Comparison of ENCODE assay signal across 8 mouse cellular contexts in the genomic region with DNA sequence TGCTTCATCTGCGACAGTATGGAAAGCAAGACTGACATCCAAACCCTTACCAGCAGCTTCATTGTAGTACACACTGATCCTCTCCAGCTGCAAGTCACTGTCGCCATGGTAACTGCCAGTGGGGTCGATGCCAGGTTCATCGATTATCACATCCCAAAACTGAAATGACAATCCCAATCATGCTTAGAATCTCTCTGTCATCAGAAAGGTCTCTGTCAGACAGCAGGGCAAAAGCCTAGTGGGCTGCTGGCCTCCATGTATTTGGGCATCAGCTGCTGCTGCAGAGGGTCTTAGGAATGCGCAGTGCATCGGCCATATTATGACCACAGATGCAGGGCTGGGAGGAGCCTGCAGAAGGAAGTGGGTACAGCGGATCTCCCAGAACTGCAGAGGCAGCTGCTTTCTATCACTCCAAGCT. TPM values are rescaled to one million over a fixed set of nuclear protein-coding genes. Genes with fewer than 3 reads are reported as not detected.
DNase-seq lines count a peak whose midpoint lies in the region; ATAC-seq and TF ChIP-seq lines count a peak whose summit lies in the region.

No protein-coding gene starts in this region.

- WGBS in heart, embryonic 13.5 days, result 55% methylated on average over 7 of the region's 7 CpGs
- 58% methylated on average over 7 of the region's 7 CpGs for WGBS in heart, embryonic 12.5 days
- 52% methylated on average over 7 of the region's 7 CpGs for WGBS in embryonic facial prominence, embryonic 11.5 days
- WGBS in intestine, embryonic 15.5 days, result 37% methylated on average over 7 of the region's 7 CpGs

- 0 out of 2 replicates have a peak overlapping the region, but pooled peaks have one; percentile 9 for H3K4me2 ChIP-seq in heart, embryonic 13.5 days
- no peak overlapping the region for H3K4me2 ChIP-seq in heart, embryonic 12.5 days
- H3K4me2 ChIP-seq in embryonic facial prominence, embryonic 11.5 days (ENCODE audit: low read depth, low read length), result no peak overlapping the region
- H3K4me2 ChIP-seq in intestine, embryonic 15.5 days (replicated peaks), result no peak overlapping the region

- DNase-seq in embryonic facial prominence, embryonic 11.5 days (ENCODE audit: low spot score), result peak; percentile 45
- no peak for DNase-seq in left cerebral cortex, adult 9 months (ENCODE audit: low spot score in 2 of 2)
- DNase-seq in kidney, adult 18-20 months, result no peak
- DNase-seq in gastrocnemius, adult 2 months, result no peak

- H3K27me3 ChIP-seq in heart, embryonic 13.5 days (replicated peaks), result no peaks in the 10 kb centered on the region
- H3K27me3 ChIP-seq in heart, embryonic 12.5 days (replicated peaks), result no peaks in the 10 kb centered on the region
- H3K27me3 ChIP-seq in embryonic facial prominence, embryonic 11.5 days (ENCODE audit: control insufficient read depth, insufficient read depth, low read length), result no peaks in the 10 kb centered on the region
- no peaks in the 10 kb centered on the region for H3K27me3 ChIP-seq in intestine, embryonic 15.5 days (replicated peaks)

- no peak for TF ChIP-seq CTCF in gastrocnemius, adult 2 months (IDR thresholded peaks at IDR 0.05)

- intact Hi-C loops in gastrocnemius, adult 2 months (cut with DNase I), result no loop called here

- no peak overlapping the region for H3K4me3 ChIP-seq in heart, embryonic 13.5 days
- no peak overlapping the region for H3K4me3 ChIP-seq in heart, embryonic 12.5 days
- no peak overlapping the region for H3K4me3 ChIP-seq in embryonic facial prominence, embryonic 11.5 days (ENCODE audit: low read depth, low read length)
- H3K4me3 ChIP-seq in intestine, embryonic 15.5 days (replicated peaks), result no peak overlapping the region
- H3K4me3 ChIP-seq in gastrocnemius, adult 2 months, result no peak overlapping the region

- no peak for ATAC-seq in heart, embryonic 13.5 days (ENCODE audit: extremely low read depth, insufficient number of reproducible peaks, low FRiP score, low TSS enrichment)
- no peak for ATAC-seq in heart, embryonic 12.5 days (ENCODE audit: insufficient number of reproducible peaks, low FRiP score)
- peak; percentile 81; the same call in 1 of the 2 replicates for ATAC-seq in embryonic facial prominence, embryonic 11.5 days (replicated peaks; ENCODE audit: insufficient number of reproducible peaks, low FRiP score, low TSS enrichment, low read depth)
- ATAC-seq in intestine, embryonic 15.5 days, result peak; percentile 63
- ATAC-seq in neutrophil, adult 5-6 weeks (ENCODE audit: extremely low read depth, insufficient number of reproducible peaks, low FRiP score, poor library complexity, severe bottlenecking), result peak; percentile 50; the same call in 1 of the 2 replicates

- H3K9ac ChIP-seq in heart, embryonic 13.5 days, result no peak overlapping the region
- no peak overlapping the region for H3K9ac ChIP-seq in heart, embryonic 12.5 days
- H3K9ac ChIP-seq in embryonic facial prominence, embryonic 11.5 days (replicated peaks; ENCODE audit: low read length), result no peak overlapping the region
- no peak overlapping the region for H3K9ac ChIP-seq in intestine, embryonic 15.5 days

- H3K27ac ChIP-seq in heart, embryonic 13.5 days (replicated peaks), result 0 out of 2 replicates have a peak overlapping the region, but pooled peaks have one; percentile 6
- no peak overlapping the region for H3K27ac ChIP-seq in heart, embryonic 12.5 days (ENCODE audit: poor library complexity, severe bottlenecking)
- H3K27ac ChIP-seq in embryonic facial prominence, embryonic 11.5 days (replicated peaks; ENCODE audit: low read depth, low read length), result no peak overlapping the region
- H3K27ac ChIP-seq in intestine, embryonic 15.5 days, result no peak overlapping the region
- H3K27ac ChIP-seq in gastrocnemius, adult 2 months, result no peak overlapping the region

- H3K9me3 ChIP-seq in heart, embryonic 13.5 days, result no peaks in the 10 kb centered on the region
- H3K9me3 ChIP-seq in heart, embryonic 12.5 days (replicated peaks), result no peaks in the 10 kb centered on the region
- H3K9me3 ChIP-seq in embryonic facial prominence, embryonic 11.5 days (replicated peaks; ENCODE audit: control insufficient read depth, low read length), result no peaks in the 10 kb centered on the region
- no peaks in the 10 kb centered on the region for H3K9me3 ChIP-seq in intestine, embryonic 15.5 days

- no peaks in the 10 kb centered on the region for H3K36me3 ChIP-seq in heart, embryonic 13.5 days
- no peaks in the 10 kb centered on the region for H3K36me3 ChIP-seq in heart, embryonic 12.5 days
- no peaks in the 10 kb centered on the region for H3K36me3 ChIP-seq in embryonic facial prominence, embryonic 11.5 days (replicated peaks; ENCODE audit: control insufficient read depth, insufficient read depth, low read depth, low read length)
- no peaks in the 10 kb centered on the region for H3K36me3 ChIP-seq in intestine, embryonic 15.5 days

- peaks cover 26% of the 10 kb centered on the region for H3K4me1 ChIP-seq in heart, embryonic 13.5 days
- peaks cover 25% of the 10 kb centered on the region for H3K4me1 ChIP-seq in heart, embryonic 12.5 days (replicated peaks)
- H3K4me1 ChIP-seq in embryonic facial prominence, embryonic 11.5 days (ENCODE audit: control insufficient read depth, insufficient read depth, low read length), result no peaks in the 10 kb centered on the region
- no peaks in the 10 kb centered on the region for H3K4me1 ChIP-seq in intestine, embryonic 15.5 days (replicated peaks)

RNA-seq across cellular contexts. Expression of a gene that starts 11.1 kb away (rescaled TPM):
- 140 and 144 TPM in 2 replicates for polyA plus RNA-seq in heart, embryonic 13.5 days (2015; fragmentation: Nextera tagmentation; extraction: Ambion mirVana)
- polyA plus RNA-seq in heart, embryonic 12.5 days (2016; fragmentation: Nextera tagmentation; extraction: Ambion mirVana), result 111 and 117 TPM in 2 replicates
- polyA plus RNA-seq in embryonic facial prominence, embryonic 11.5 days (2014; fragmentation: Nextera tagmentation; extraction: Ambion mirVana), result 115 and 146 TPM in 2 replicates
- 170 TPM in 2 replicates for polyA plus RNA-seq in intestine, embryonic 15.5 days (2015; fragmentation: Nextera tagmentation; extraction: Ambion mirVana)
- 16.5 and 17.7 TPM in 2 replicates for total RNA-seq in neutrophil, adult 5-6 weeks (2017)
- total RNA-seq in gastrocnemius, adult 2 months (2021), result 10 to 100 TPM in 1 of 2 experiments, 1 to 10 TPM in 1; 6.7 to 23.3 TPM

RNA-seq across cellular contexts. Expression of a gene that starts 41.4 kb away (rescaled TPM):
- 36.7 and 40.0 TPM in 2 replicates for polyA plus RNA-seq in heart, embryonic 13.5 days (2015; fragmentation: Nextera tagmentation; extraction: Ambion mirVana)
- polyA plus RNA-seq in heart, embryonic 12.5 days (2016; fragmentation: Nextera tagmentation; extraction: Ambion mirVana), result 24.2 and 28.8 TPM in 2 replicates
- polyA plus RNA-seq in embryonic facial prominence, embryonic 11.5 days (2014; fragmentation: Nextera tagmentation; extraction: Ambion mirVana), result 77.6 and 88.3 TPM in 2 replicates
- polyA plus RNA-seq in intestine, embryonic 15.5 days (2015; fragmentation: Nextera tagmentation; extraction: Ambion mirVana), result 33.5 and 34.2 TPM in 2 replicates
- 3.8 and 6.5 TPM in 2 replicates for total RNA-seq in neutrophil, adult 5-6 weeks (2017)
- 1 to 10 TPM; 1.5 to 3.2 TPM for total RNA-seq in gastrocnemius, adult 2 months (2021)

RNA-seq across cellular contexts. Expression of a gene that starts 51.5 kb away (rescaled TPM):
- 39.9 and 46.4 TPM in 2 replicates for polyA plus RNA-seq in heart, embryonic 13.5 days (2015; fragmentation: Nextera tagmentation; extraction: Ambion mirVana)
- 44.4 and 50.5 TPM in 2 replicates for polyA plus RNA-seq in heart, embryonic 12.5 days (2016; fragmentation: Nextera tagmentation; extraction: Ambion mirVana)
- polyA plus RNA-seq in embryonic facial prominence, embryonic 11.5 days (2014; fragmentation: Nextera tagmentation; extraction: Ambion mirVana), result 36.9 and 42.8 TPM in 2 replicates
- 57.6 and 60.4 TPM in 2 replicates for polyA plus RNA-seq in intestine, embryonic 15.5 days (2015; fragmentation: Nextera tagmentation; extraction: Ambion mirVana)
- 7.1 and 14.1 TPM in 2 replicates for total RNA-seq in neutrophil, adult 5-6 weeks (2017)
- 10 to 100 TPM; 22.4 to 25.5 TPM for total RNA-seq in gastrocnemius, adult 2 months (2021)

Comparison
In these comparisons a context has a peak if more than half of its experiments do, and no peak if none do; other contexts are left out.
1. ATAC-seq: peak in embryonic facial prominence, embryonic 11.5 days (single experiment), intestine, embryonic 15.5 days (single experiment) and neutrophil, adult 5-6 weeks (single experiment); none in heart, embryonic 13.5 days (single experiment) and heart, embryonic 12.5 days (single experiment).